Mouse (Mus musculus) spleen, adult 18-20 months (tissue): Measurements from ENCODE around the gene Fam83g.
"Not testable (repeated sequence)": the region's sequence is repeated elsewhere in the genome, so short reads cannot be mapped to it uniquely, and the experiment has no call there.

ENCODE experiments used
- DNase-seq, 2 experiments: peaks; one replicate each; pipeline ENCODE4 v3.0.0; 2022; ENCODE audit warnings: mixed read lengths in 2 of 2

Fam83g gene

GRCm38 (mm10) chr11:61683907-61684731 lies at the start of gene Fam83g:
Gene Fam83g, plus strand, starts transcription at chr11:61684091.
- DNase-seq = peak; percentile 68 to 74

DNA sequence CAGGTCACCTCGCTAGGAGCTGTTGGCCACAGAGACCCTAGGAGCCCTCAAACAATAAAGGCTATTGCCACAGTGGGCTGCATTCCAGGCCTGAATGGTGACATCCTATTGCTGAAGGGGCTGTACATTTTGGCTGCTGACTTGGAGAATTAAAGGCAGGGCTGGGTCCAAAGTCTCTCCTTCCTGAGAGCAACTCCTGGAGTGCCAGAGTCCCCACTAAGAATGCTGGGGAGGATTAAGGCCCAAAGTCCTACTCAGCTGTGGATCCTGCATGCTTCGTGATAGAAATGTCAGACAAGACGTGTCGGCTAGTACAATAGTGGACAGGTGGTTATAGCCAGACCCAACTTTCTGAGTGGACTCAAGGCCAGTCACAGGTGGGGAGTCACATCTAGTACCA lies 47.6 kb upstream of the Fam83g start:
- DNase-seq = not testable (repeated sequence)

- no peak for DNase-seq
These were observed 46.5 kb upstream of the Fam83g start for GRCm38 (mm10) chr11:61637413-61637812.

GRCm38 (mm10) chr11:61637856-61638255 lies 46.0 kb upstream of the Fam83g start:
- no peak for DNase-seq

DNA sequence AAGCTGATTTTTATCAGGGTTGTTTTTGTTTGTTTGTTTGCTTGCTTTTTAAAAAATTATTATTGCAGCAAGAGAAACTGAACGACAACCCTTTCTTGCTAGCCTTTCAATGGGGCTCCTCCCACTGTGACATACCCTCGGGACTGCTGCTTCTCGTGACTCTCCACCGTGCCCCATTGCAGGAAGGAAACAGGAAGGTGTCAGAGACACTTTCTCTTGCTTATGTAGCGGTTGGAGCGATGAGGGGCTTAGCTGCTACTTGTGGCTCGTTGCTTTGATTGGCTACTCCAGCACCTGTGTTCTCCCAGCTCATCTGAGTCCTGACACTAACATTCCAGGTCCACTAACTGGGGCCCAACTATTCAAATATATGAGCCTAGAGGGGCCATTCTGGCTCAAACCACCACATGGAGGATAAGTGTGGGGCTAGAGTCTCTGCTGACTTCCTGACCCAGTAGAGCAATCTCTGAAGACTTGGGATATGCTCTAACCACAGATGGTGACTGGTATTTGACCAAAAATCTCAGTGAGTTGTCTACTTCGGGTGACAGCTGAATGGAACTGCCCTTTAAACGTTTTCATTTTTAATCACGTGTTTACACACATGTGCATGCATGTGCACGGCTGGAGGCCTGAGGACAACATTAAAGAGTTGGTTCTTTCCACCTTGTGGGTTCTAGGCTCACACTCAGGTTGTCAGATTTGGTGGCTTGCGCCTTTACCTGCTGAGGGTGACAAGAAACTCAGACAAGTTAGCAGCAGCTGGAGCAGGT lies 44.9 kb upstream of the Fam83g start:
- DNase-seq = peak in 1 of 2 experiments; percentile 61

- DNase-seq = no peak
These were observed 44.2 kb upstream of the Fam83g start for GRCm38 (mm10) chr11:61639601-61640177.

- not testable (repeated sequence) for DNase-seq
These were observed 43.3 kb upstream of the Fam83g start for GRCm38 (mm10) chr11:61640585-61640984.

DNA sequence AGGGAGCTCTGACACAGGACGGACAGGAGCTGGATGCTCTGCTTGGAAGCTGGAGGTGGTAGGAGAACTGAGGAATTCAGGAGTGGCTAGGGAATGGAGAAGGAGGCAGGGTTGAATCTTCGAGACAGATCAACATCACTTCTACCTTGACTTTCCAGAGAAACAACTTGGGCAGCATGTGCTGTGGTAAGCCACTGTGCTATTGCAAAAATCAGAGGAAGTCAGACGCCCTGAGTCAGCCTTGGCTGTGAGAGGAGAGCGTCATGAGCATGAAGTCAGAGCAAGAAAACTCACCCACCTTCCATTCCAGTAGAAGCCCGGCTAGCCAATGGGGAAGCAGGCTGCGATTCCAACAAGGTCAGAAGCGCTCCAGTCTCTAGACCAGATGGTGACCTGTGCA lies 41.8 kb upstream of the Fam83g start:
- no peak for DNase-seq

GRCm38 (mm10) chr11:61643184-61643961 lies 40.5 kb upstream of the Fam83g start:
- DNase-seq = no peak

GRCm38 (mm10) chr11:61644576-61645326 lies 39.1 kb upstream of the Fam83g start:
- no peak for DNase-seq

DNA sequence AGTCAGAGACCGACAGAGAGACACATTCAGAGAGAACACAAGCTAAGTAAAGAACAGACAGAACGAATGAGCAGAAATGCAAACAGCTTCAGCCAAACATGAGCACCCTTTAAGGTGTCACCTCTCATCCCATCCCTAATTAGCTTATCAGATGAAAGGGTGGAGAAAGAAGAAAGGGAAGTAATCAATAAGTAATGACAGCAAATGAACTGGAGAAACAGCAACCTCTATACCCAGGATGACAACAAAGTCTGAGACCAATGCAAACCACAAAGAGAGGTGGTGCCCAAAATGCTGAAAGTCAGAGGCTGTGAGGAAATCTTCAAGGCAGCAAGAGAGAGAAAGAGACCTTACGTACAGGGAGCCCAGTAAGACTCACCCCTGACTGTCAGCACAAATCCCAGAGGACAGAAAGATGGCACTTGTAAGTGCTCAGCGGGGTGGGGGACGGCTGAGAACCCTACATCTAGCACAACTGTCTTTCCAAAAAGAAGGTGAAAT lies 38.5 kb upstream of the Fam83g start:
- DNase-seq = no peak

DNA sequence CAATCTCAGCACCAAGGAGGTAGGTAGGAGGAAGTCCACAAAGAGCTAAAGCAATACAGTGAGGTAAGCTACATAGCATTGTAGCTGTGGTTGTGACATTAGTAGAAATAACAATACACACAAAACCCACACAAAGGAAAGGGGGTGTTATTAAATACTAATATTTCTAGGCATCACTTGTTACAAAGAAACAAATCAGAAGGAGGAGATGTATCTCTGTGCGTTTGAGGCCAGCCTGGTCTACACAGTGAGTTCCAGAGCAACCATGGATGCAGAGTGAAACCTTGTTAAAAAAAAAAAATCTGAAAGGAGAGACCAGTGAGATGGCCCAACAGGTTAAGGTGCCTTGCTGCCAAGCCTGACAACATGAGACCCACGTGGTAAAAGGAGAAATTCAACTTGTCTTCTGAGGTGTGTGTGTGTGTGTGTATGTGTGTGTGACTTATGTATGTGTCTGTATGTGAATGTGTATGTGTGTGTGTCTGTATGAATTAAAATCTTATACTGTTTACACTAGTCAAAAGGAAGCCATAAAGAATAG lies 37.3 kb upstream of the Fam83g start:
- DNase-seq = no peak

- no peak for DNase-seq
These were observed 36.6 kb upstream of the Fam83g start for GRCm38 (mm10) chr11:61647110-61647910.

DNA sequence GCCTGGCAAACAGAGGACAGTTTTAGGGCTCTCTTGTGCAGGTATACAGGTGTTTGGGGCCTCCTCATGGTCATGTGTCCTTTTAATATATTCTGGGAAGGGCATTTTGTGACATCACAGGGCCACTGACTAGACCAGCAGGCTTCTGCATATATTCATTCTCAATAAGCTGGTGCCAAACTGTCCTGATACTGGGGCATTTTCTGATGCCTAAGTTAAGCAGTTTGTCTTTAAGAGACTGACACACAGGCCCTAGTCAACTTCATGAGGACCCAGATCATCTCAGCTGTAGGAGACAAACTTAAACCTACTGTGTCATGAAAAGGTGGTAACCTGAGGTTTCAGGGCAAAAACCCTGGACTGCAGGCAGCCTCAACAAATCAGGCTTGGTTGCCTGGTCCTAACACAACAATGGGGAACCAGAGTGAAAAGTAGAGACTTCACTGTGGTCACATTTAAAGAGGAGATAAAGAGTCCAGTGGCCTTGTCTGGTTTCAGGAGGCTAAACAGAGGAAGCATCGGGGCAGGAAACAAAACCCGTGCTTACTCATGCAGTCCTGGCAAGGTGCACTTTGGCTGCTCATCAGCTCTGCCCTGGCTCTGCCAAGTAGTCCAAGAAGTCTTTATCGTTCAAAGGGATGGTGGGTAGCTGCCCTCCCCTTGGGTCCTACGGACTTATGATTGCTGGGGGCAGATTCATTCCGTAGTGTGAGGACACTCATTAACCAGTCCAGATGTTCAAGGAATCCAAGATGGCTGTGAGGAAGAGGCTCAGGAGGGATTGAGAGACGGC lies 35.7 kb upstream of the Fam83g start:
- no peak for DNase-seq

DNA sequence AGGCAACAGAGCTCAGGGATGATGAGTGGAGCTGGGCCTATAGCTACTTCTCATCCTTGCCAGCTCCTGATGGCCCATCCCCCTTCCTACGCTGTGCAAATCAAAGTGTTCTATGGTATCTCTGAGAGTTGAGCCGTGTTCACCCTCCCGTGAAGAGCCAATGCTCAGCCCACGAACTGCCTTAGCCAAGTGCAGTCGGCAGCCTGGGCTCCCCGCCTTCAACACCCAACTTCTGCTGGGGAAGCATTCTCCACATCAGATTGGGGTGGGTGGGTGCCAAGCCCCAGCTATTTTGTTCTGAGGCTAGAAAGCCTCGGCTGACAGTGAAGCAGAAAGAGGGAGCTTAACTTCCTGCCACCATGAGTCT lies 35.2 kb upstream of the Fam83g start:
- DNase-seq = no peak

DNA sequence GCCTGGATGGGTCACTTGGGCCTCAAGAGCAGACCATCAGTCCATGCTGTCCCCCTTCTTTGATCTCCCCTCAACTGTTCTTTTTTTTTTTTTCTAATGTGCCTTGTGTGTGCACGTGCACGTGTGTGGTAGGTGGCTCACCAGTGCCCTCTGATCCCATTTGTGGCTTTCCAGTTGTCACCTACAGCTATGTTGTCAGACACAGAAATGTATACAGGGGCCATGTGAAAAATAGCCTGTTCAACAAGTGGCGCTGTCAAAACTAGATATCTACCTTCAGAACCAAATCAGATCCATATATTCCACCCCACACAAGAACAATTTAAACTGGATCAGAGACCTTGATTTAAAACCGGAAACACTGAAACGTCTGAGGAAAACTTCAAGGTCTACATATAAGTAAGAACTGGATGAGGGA lies 34.7 kb upstream of the Fam83g start:
- no peak for DNase-seq

DNA sequence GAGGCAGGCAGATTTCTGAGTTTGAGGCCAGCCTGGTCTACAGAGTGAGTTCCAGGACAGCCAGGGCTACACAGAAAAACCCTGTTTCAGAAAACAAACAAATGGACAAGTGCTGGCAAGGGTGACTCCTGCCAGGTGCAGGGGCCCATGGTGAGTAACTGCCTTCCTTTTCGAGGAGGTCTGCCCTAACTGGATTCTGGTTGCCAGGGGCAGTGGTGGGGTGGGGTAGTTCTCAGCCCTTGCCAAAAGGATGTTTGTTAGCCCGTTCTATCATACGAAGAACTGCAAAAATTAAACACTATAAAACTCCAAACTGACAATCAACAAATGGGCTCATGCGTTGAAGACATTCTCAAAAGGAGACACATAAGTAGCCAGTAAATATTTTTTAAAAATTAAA lies 34.3 kb upstream of the Fam83g start:
- DNase-seq = no peak

GRCm38 (mm10) chr11:61650470-61651265 lies 33.2 kb upstream of the Fam83g start:
- no peak for DNase-seq

DNA sequence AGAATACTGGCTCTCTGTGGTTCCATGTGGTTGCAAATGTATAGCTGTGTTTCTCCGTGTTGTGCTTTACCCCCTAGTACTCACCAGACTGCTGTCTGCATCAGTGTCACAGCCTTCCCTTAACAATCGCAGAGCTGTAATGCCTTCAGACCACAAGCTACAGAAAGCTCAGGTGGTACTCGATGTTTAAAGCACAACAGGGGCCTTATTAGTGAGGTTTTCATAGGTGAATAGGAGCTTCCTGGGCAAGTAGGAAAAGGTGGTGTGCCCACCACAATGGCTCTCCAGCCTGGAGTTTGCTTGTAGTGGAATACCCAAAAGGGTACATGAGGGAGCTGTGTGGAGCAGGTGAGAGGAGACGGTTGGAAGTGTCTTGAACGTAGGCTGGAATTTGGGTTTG lies 31.7 kb upstream of the Fam83g start:
- peak in 1 of 2 experiments; percentile 7 for DNase-seq
